Mouse (Mus musculus) neutrophil, adult 59 days (primary cell): ENCODE measurements around the gene Chpt1. TPM values are rescaled to one million over a fixed set of nuclear protein-coding genes. Genes with fewer than 3 reads are reported as not detected.

Experiments
- total RNA-seq, 2 experiments: library from RNA; stranded (reverse); gene quantifications; 1 replicate in 1 of 2; 2 replicates in 1 of 2; pipeline ENCODE4 v1.2.4; 2023

Gene Chpt1
- 1 to 10 TPM; 8.2 to 9.9 TPM for total RNA-seq

DNA sequence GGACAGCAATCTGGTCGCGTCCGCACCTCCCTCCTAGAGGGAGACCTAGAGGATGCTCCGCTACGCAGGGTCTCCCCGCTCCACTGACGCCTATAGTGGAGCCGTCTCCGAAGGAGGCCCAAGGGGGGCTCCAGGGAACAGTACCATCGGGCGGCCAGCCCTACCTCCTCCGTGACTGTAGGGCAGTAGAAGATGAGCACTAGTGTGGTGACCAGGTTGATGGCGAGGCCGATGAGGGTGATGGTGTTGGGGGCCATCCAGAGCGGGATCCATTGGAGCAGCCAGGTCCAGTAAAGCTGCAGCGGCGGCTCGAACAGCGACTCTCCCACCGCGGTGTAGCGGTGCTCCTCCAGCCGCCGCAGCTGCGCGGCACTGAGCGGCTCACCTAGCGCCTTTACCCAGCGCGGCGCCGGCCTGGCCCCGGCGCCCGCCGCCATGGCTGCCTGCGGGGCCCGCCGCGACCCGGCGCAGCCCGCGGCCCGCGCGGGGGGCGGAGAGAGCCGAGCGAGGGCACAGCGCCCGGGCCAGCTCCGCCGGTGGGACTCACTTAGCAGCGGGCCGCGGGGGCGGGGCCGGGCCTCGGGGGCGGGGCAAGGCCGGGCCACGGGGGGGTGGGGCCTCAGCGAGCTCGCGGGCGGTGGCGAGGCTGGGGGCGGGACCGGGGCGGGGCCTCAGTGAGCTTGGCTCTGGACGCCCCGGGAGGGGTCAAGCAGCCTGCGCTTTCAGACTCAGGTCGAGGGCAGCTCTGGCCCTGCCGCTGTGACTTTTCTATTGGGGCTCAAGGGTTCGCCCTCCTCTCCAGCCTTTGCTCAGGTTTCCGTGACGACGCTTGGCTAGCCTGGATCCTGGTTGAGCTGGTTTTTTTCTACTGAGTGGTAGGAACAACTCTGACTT is at the start of gene Chpt1:
Gene Chpt1 (minus strand): TSS at position 653 of the 894 bp plus-strand sequence.

GRCm38 (mm10) chr10:88459502-88459992 is 44.3 kb downstream of the Chpt1 start, which contains the start of gene Sycp3:
Sycp3 (plus strand) TSS chr10:88459569.

Other genes with a start within 250 kb of the Chpt1 start
- 10 to 100 TPM; 32.3 to 33.9 TPM for gene Dram1, start 125.0 kb downstream of the Chpt1 start, total RNA-seq
- gene Gnptab, start 124.9 kb downstream of the Chpt1 start, total RNA-seq: 10 to 100 TPM; 25.8 to 33.0 TPM
- gene Sycp3, start 44.5 kb downstream of the Chpt1 start, total RNA-seq: not detected
- gene Mybpc1, start 101.1 kb upstream of the Chpt1 start, total RNA-seq: under 1 TPM in 1 of 2 experiments, not detected in 1; 0.18 TPM
- under 1 TPM; 0.62 to 0.79 TPM for gene Spic, start 180.9 kb upstream of the Chpt1 start, total RNA-seq
- 10 to 100 TPM; 26.8 to 37.8 TPM for gene Arl1, start 226.8 kb upstream of the Chpt1 start, total RNA-seq